Mouse (Mus musculus) embryonic fibroblast, embryonic 13.5 days (primary cell): ENCODE data around the gene Enox1. TPM values are rescaled to one million over a fixed set of nuclear protein-coding genes. Genes with fewer than 3 reads are reported as not detected.

ENCODE experiments used
- H3K27ac ChIP-seq: 2 replicates; pipeline ENCODE4 v1.5.1; 2012; ENCODE audit warnings: low read length, control low read depth, inconsistent platforms; ENCODE audit not compliant: insufficient read depth
- H3K4me1 ChIP-seq: 2 replicates; pipeline ENCODE4 v1.6.1; 2011; ENCODE audit warnings: low read length; ENCODE audit not compliant: control insufficient read depth, insufficient read depth
- H3K4me3 ChIP-seq: 2 replicates; pipeline ENCODE4 v1.5.1; 2011; ENCODE audit warnings: mild to moderate bottlenecking, control low read depth, low read length; ENCODE audit not compliant: insufficient read depth
- CTCF ChIP-seq: IDR thresholded peaks from 2 replicates; pipeline ENCODE4 v1.5.1; 2011; ENCODE audit warnings: mild to moderate bottlenecking, control low read depth, low read length, moderate library complexity, borderline replicate concordance; ENCODE audit not compliant: insufficient read depth
- POLR2A ChIP-seq: IDR thresholded peaks from 2 replicates; pipeline ENCODE4 v1.6.1; 2011; ENCODE audit warnings: low read depth, mild to moderate bottlenecking, control low read depth, low read length, moderate library complexity
- polyA plus RNA-seq: library from polyadenylated mRNA; stranded (reverse); fragments of >200 nt; gene quantifications from 2 replicates; pipeline ENCODE4 v1.2.4, GENCODE M21; 2011; ENCODE audit warnings: low read depth; ENCODE audit not compliant: missing spikeins, insufficient read length

Enox1 gene
- polyA plus RNA-seq, 1 experiment: 7.0 TPM

- Histone ChIP-seq H3K27ac (no peak overlapping the region), H3K4me3 (no peak overlapping the region), H3K4me1 (no peaks in the 10 kb centered on the region)
- TF ChIP-seq CTCF (no peak), POLR2A (no peak)
Measured at GRCm38 (mm10) chr14:77483076-77483475, 326.5 kb downstream of the Enox1 start.

- Histone ChIP-seq H3K27ac (peak overlapping the region; percentile 66), H3K4me3 (no peak overlapping the region), H3K4me1 (no peaks in the 10 kb centered on the region)
- no peak for TF ChIP-seq POLR2A
- TF ChIP-seq CTCF: no peak
Measured at GRCm38 (mm10) chr14:77484951-77485447, 328.4 kb downstream of the Enox1 start.

GRCm38 (mm10) chr14:77490699-77491098, 334.1 kb downstream of the Enox1 start:
- TF ChIP-seq CTCF (no peak), POLR2A (no peak)
- Histone ChIP-seq H3K4me1 (no peaks in the 10 kb centered on the region), H3K27ac (no peak overlapping the region), H3K4me3 (no peak overlapping the region)

GRCm38 (mm10) chr14:77491731-77492130, 335.2 kb downstream of the Enox1 start:
- Histone ChIP-seq H3K4me1 (no peaks in the 10 kb centered on the region), H3K4me3 (no peak overlapping the region), H3K27ac (no peak overlapping the region)
- TF ChIP-seq CTCF: no peak
- no peak for TF ChIP-seq POLR2A

- TF ChIP-seq POLR2A (no peak), CTCF (no peak)
- H3K27ac ChIP-seq: no peak overlapping the region
- no peak overlapping the region for H3K4me3 ChIP-seq
- no peaks in the 10 kb centered on the region for H3K4me1 ChIP-seq
Measured at GRCm38 (mm10) chr14:77499996-77500581, 343.5 kb downstream of the Enox1 start.

- TF ChIP-seq POLR2A (no peak), CTCF (no peak)
- H3K4me1 ChIP-seq: no peaks in the 10 kb centered on the region
- H3K4me3 ChIP-seq: no peak overlapping the region
- H3K27ac ChIP-seq: no peak overlapping the region
Measured at GRCm38 (mm10) chr14:77504458-77505135, 348.0 kb downstream of the Enox1 start.

- TF ChIP-seq CTCF (no peak), POLR2A (no peak)
- Histone ChIP-seq H3K4me3 (no peak overlapping the region), H3K27ac (no peak overlapping the region), H3K4me1 (no peaks in the 10 kb centered on the region)
Measured at GRCm38 (mm10) chr14:77506341-77506740, 349.8 kb downstream of the Enox1 start.

GRCm38 (mm10) chr14:77508036-77508435, 351.5 kb downstream of the Enox1 start:
- H3K27ac ChIP-seq: no peak overlapping the region
- no peak overlapping the region for H3K4me3 ChIP-seq
- TF ChIP-seq POLR2A: no peak
- TF ChIP-seq CTCF: no peak
- H3K4me1 ChIP-seq: no peaks in the 10 kb centered on the region

- TF ChIP-seq CTCF: no peak
- no peak for TF ChIP-seq POLR2A
- Histone ChIP-seq H3K4me1 (no peaks in the 10 kb centered on the region), H3K4me3 (no peak overlapping the region), H3K27ac (no peak overlapping the region)
Measured at GRCm38 (mm10) chr14:77509042-77509441, 352.5 kb downstream of the Enox1 start.

- no peak for TF ChIP-seq POLR2A
- no peak for TF ChIP-seq CTCF
- no peak overlapping the region for H3K27ac ChIP-seq
- H3K4me1 ChIP-seq: no peaks in the 10 kb centered on the region
Measured at GRCm38 (mm10) chr14:77509924-77510323, 353.4 kb downstream of the Enox1 start.

More at GRCm38 (mm10) chr14:77509924-77510323, 353.4 kb downstream of the Enox1 start:
- H3K4me3 ChIP-seq: no peak overlapping the region
